Mouse (Mus musculus) ES-Bruce4 (cell line): ENCODE measurements around the gene Rab29. TPM values are rescaled to one million over a fixed set of nuclear protein-coding genes. Genes with fewer than 3 reads are reported as not detected.
"Not testable (repeated sequence)": the region's sequence is repeated elsewhere in the genome, so short reads cannot be mapped to it uniquely, and the experiment has no call there.

ENCODE experiments used
- H3K27ac ChIP-seq: 2 replicates; pipeline ENCODE4 v1.5.1; 2012; ENCODE audit warnings: low read length, inconsistent platforms; ENCODE audit not compliant: insufficient read depth
- H3K27me3 ChIP-seq: 2 replicates; pipeline ENCODE4 v1.6.1; 2012; ENCODE audit warnings: mild to moderate bottlenecking, low read length, inconsistent platforms; ENCODE audit not compliant: control insufficient read depth, poor library complexity, insufficient read depth, severe bottlenecking
- H3K36me3 ChIP-seq: 2 replicates; pipeline ENCODE4 v1.6.1; 2012; ENCODE audit warnings: inconsistent platforms, mild to moderate bottlenecking, low read length, moderate library complexity; ENCODE audit not compliant: control insufficient read depth, poor library complexity, insufficient read depth, severe bottlenecking
- H3K4me1 ChIP-seq: one replicate; pipeline ENCODE4 v1.8.1; 2011; ENCODE audit warnings: low read length; ENCODE audit not compliant: control insufficient read depth, insufficient read depth
- H3K4me3 ChIP-seq: 2 replicates; pipeline ENCODE4 v1.5.1; 2011; ENCODE audit warnings: low read depth, mild to moderate bottlenecking, low read length
- H3K9ac ChIP-seq: 2 replicates; pipeline ENCODE4 v1.6.1; 2012; ENCODE audit warnings: low read depth, mild to moderate bottlenecking, inconsistent platforms; ENCODE audit not compliant: poor library complexity, severe bottlenecking
- H3K9me3 ChIP-seq: replicated peaks from 2 replicates; pipeline ENCODE4 v1.6.1; 2012; ENCODE audit warnings: mild to moderate bottlenecking, low read length, inconsistent platforms; ENCODE audit not compliant: control insufficient read depth, poor library complexity, insufficient read depth, severe bottlenecking
- CTCF ChIP-seq: IDR thresholded peaks from one replicate; pipeline ENCODE4 v1.8.1; 2011; ENCODE audit warnings: low read depth, low read length
- EP300 ChIP-seq: IDR thresholded peaks from 2 replicates; pipeline ENCODE4 v1.6.1; 2011; ENCODE audit warnings: low read depth, low read length; ENCODE audit not compliant: insufficient read depth
- POLR2A ChIP-seq: IDR thresholded peaks from one replicate; pipeline ENCODE4 v1.8.1; 2011; ENCODE audit warnings: low read length; ENCODE audit not compliant: insufficient read depth
- polyA plus RNA-seq: library from polyadenylated mRNA; stranded (reverse); fragments of >200 nt; gene quantifications from 2 replicates; pipeline ENCODE4 v1.2.4, GENCODE M21; 2011; ENCODE audit warnings: low read depth; ENCODE audit not compliant: missing spikeins, insufficient read depth, insufficient read length

The Rab29 gene
- polyA plus RNA-seq = 4.3 and 9.6 TPM in 2 replicates

DNA sequence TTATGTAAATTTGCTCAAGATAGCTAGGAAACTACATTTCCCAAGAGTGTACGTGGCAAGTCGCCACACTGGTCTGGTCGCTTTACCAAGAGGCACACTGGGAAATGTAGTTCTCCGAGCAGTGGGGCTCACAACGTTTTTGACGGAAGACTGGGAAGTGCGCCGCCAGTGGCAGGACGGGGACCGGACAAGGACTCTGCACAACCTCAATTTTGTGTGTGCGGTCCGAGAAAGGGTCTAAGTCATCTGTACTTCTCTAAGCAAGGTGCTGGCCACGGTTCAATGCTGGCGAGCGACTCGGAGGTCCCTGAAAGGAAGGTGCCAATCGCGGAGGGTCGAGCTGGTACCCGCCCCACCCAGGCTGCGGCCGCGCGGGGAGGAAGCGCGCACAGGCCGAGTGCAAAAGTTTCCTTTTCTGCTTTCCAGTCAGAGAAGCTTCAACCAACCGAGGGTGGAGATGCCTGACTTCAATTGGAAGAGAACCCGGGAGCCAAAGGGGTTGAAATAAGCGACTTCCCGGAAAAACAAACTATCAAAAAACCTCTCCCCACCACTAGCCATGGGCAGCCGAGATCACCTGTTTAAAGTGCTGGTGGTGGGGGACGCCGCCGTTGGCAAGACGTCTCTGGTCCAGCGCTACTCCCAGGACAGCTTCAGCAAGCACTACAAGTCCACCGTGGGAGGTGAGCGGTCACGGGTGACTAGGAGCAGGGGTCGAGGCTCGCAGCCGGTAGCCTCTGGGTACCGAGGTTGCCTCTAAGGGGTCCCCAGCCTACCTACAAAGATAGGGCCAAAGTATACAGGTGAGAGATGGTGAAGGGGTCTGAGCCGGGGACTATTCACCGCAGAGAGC, at the start of gene Rab29:
Gene Rab29, plus strand, starts transcription at position 132 of the 853 bp plus-strand sequence.
- Histone ChIP-seq H3K27me3 (no peaks in the 10 kb centered on the region), H3K9me3 (no peaks in the 10 kb centered on the region), H3K27ac (no peak within 1 kb of the TSS), H3K36me3 (no peaks in the 10 kb centered on the region), H3K4me1 (no peaks in the 10 kb centered on the region), H3K4me3 (peak within 1 kb of the TSS; percentile 80), H3K9ac (peak within 1 kb of the TSS; percentile 15)
- TF ChIP-seq CTCF (peak; percentile 87), POLR2A (no peak)

GRCm38 (mm10) chr1:131820353-131820752, 46.7 kb upstream of the Rab29 start:
- not testable (repeated sequence) for H3K4me3 ChIP-seq, H3K36me3 ChIP-seq, H3K27me3 ChIP-seq, H3K4me1 ChIP-seq, H3K9me3 ChIP-seq, H3K9ac ChIP-seq
- 0 out of 2 replicates have a peak overlapping the region, but pooled peaks have one; percentile 26 for H3K27ac ChIP-seq

DNA sequence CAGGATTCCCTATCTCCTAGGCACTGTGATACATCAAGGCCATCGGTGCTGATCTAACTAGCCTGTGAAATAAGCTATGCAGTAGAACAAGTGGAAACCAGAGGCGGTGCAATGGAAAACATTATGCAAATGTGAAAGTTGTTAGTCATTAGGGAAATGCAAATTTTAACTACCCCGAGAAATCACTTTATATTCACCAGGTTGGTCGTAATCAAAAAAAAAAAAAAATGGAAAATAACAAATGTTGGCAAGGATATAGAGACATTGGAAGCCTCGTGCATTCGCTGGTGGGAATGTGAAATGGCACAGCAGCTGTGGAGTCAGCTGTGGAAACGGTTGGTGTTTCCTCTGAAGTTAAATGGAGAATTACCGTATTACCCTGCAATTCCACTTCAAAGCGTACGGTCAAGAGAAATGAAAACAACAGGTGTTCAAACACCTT, 46.1 kb upstream of the Rab29 start:
- no peak overlapping the region for H3K27ac ChIP-seq
- no peak for TF ChIP-seq POLR2A
- TF ChIP-seq CTCF = no peak
- no peak for TF ChIP-seq EP300
- no peak overlapping the region for H3K9ac ChIP-seq
- no peak overlapping the region for H3K4me3 ChIP-seq
- H3K4me1 ChIP-seq = peaks cover 2% of the 10 kb centered on the region
- H3K36me3 ChIP-seq = no peaks in the 10 kb centered on the region
- no peaks in the 10 kb centered on the region for H3K9me3 ChIP-seq
- H3K27me3 ChIP-seq = no peaks in the 10 kb centered on the region

DNA sequence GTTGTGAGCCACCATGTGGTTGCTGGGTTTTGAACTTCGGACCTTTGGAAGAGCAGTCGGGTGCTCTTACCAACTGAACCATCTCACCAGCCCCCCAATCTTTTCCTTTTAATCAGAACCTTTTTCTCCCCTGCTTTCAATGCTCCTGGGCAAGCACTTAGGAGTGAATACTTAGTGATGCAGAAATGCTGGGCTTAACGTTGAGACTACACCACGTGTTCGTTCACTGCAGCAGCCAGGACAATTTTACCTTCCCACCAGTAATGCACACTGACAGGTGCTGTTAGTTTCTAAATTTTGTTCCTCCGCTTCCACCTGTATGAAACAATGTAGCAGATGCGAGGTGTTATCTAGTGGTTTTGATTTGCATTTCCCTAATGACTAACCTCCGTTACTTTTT, 44.7 kb upstream of the Rab29 start:
- no peak for TF ChIP-seq CTCF
- no peak for TF ChIP-seq POLR2A
- no peak for TF ChIP-seq EP300
- H3K36me3 ChIP-seq = no peaks in the 10 kb centered on the region
- no peak overlapping the region for H3K4me3 ChIP-seq
- no peaks in the 10 kb centered on the region for H3K27me3 ChIP-seq
- H3K9me3 ChIP-seq = no peaks in the 10 kb centered on the region
- H3K4me1 ChIP-seq = peaks cover 2% of the 10 kb centered on the region
- no peak overlapping the region for H3K9ac ChIP-seq
- no peak overlapping the region for H3K27ac ChIP-seq

DNA sequence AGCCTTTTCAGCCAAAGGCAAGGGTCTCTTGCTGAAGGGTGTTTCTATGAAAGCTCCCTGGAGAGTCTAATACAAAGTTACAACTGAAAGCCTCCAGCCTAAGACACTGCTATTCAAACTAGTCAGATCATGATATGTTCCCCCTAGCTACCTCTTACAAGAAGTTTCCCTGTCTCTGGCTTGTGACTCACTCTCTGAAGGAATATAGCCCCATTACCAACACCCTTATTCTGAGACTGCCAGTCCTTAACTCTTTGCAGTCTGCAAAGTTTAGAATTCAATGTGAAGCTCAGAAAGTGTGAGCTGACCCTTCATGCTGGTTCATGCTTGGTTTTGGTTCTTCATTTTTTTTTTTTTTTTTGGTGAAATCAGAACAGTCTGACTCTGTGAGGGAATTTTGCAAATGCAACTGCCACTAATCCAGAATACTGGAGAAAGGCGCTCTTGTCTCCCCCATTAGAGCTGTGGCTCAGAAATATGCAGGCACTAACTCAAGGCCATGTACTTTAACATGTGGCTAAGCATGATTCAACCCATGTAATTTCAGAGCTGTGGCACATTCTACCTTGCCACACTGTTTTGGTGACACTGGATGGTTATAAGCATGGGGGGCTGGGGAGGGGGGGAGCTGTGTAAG, 44.0 kb upstream of the Rab29 start:
- H3K27me3 ChIP-seq = no peaks in the 10 kb centered on the region
- H3K9me3 ChIP-seq = no peaks in the 10 kb centered on the region
- no peak overlapping the region for H3K27ac ChIP-seq
- no peak overlapping the region for H3K9ac ChIP-seq
- TF ChIP-seq EP300 (no peak), CTCF (no peak), POLR2A (no peak)
- H3K36me3 ChIP-seq = no peaks in the 10 kb centered on the region
- peaks cover 2% of the 10 kb centered on the region for H3K4me1 ChIP-seq
- H3K4me3 ChIP-seq = no peak overlapping the region

GRCm38 (mm10) chr1:131823563-131823962, 43.5 kb upstream of the Rab29 start:
- Histone ChIP-seq H3K36me3 (no peaks in the 10 kb centered on the region), H3K9me3 (no peaks in the 10 kb centered on the region), H3K4me1 (no peaks in the 10 kb centered on the region), H3K9ac (no peak overlapping the region), H3K27ac (no peak overlapping the region), H3K27me3 (no peaks in the 10 kb centered on the region), H3K4me3 (no peak overlapping the region)
- TF ChIP-seq EP300 (0 out of 2 replicates have a peak, but pooled peaks have one; percentile 14), CTCF (no peak)
